Mouse (Mus musculus): Measurements from ENCODE around the gene Tmem131l.
A peak's percentile ranks its signal among the peaks of the same experiment; 100 is the strongest.
"Not testable (repeated sequence)": the region's sequence is repeated elsewhere in the genome, so short reads cannot be mapped to it uniquely, and the experiment has no call there.

The Tmem131l gene

GRCm38 (mm10) chr3:83905161-83905560 lies 134.8 kb downstream of the Tmem131l start:
- no peak for DNase-seq (ENCODE audit: low read depth)

GRCm38 (mm10) chr3:83904176-83904958 lies 135.6 kb downstream of the Tmem131l start:
- no peak for DNase-seq (ENCODE audit: low read depth)

GRCm38 (mm10) chr3:83902943-83903342 lies 137.0 kb downstream of the Tmem131l start:
- no peak for DNase-seq (ENCODE audit: low read depth)

GRCm38 (mm10) chr3:83902459-83902858 lies 137.5 kb downstream of the Tmem131l start:
- no peak for DNase-seq (ENCODE audit: low read depth)

GRCm38 (mm10) chr3:83900756-83901373 lies 139.1 kb downstream of the Tmem131l start:
- no peak for DNase-seq (ENCODE audit: low read depth)

GRCm38 (mm10) chr3:83899556-83899955 lies 140.4 kb downstream of the Tmem131l start:
- DNase-seq (ENCODE audit: low read depth) = peak; percentile 30

- DNase-seq (ENCODE audit: low read depth) = no peak
These were observed 141.7 kb downstream of the Tmem131l start for GRCm38 (mm10) chr3:83898246-83898645.

GRCm38 (mm10) chr3:83895811-83896210 lies 144.2 kb downstream of the Tmem131l start:
- DNase-seq (ENCODE audit: low read depth) = no peak

- DNase-seq (ENCODE audit: low read depth) = no peak
These were observed 144.9 kb downstream of the Tmem131l start for GRCm38 (mm10) chr3:83895111-83895510.

GRCm38 (mm10) chr3:83885163-83885562 lies 154.8 kb downstream of the Tmem131l start:
- peak; percentile 31 for DNase-seq (ENCODE audit: low read depth)

- not testable (repeated sequence) for DNase-seq (ENCODE audit: low read depth)
These were observed 160.5 kb downstream of the Tmem131l start for GRCm38 (mm10) chr3:83879261-83880050.

GRCm38 (mm10) chr3:83878801-83879200 lies 161.2 kb downstream of the Tmem131l start:
- DNase-seq (ENCODE audit: low read depth) = no peak

GRCm38 (mm10) chr3:83876299-83876698 lies 163.7 kb downstream of the Tmem131l start:
- DNase-seq (ENCODE audit: low read depth) = no peak

- DNase-seq (ENCODE audit: low read depth) = not testable (repeated sequence)
These were observed 164.9 kb downstream of the Tmem131l start for GRCm38 (mm10) chr3:83875078-83875477.

GRCm38 (mm10) chr3:83872853-83873252 lies 167.1 kb downstream of the Tmem131l start:
- DNase-seq (ENCODE audit: low read depth) = not testable (repeated sequence)

GRCm38 (mm10) chr3:83871962-83872361 lies 168.0 kb downstream of the Tmem131l start:
- not testable (repeated sequence) for DNase-seq (ENCODE audit: low read depth)

- not testable (repeated sequence) for DNase-seq (ENCODE audit: low read depth)
These were observed 168.4 kb downstream of the Tmem131l start for GRCm38 (mm10) chr3:83871559-83871958.

- DNase-seq (ENCODE audit: low read depth) = no peak
These were observed 170.2 kb downstream of the Tmem131l start for GRCm38 (mm10) chr3:83869776-83870175.

GRCm38 (mm10) chr3:83867026-83867425 lies 172.9 kb downstream of the Tmem131l start:
- DNase-seq (ENCODE audit: low read depth) = not testable (repeated sequence)

- no peak for DNase-seq (ENCODE audit: low read depth)
These were observed 174.8 kb downstream of the Tmem131l start for GRCm38 (mm10) chr3:83865216-83865615.

GRCm38 (mm10) chr3:83864064-83864548 lies 175.9 kb downstream of the Tmem131l start:
- DNase-seq (ENCODE audit: low read depth) = no peak

GRCm38 (mm10) chr3:83862956-83863355 lies 177.0 kb downstream of the Tmem131l start:
- peak; percentile 46 for DNase-seq (ENCODE audit: low read depth)
